In the genomic region with DNA sequence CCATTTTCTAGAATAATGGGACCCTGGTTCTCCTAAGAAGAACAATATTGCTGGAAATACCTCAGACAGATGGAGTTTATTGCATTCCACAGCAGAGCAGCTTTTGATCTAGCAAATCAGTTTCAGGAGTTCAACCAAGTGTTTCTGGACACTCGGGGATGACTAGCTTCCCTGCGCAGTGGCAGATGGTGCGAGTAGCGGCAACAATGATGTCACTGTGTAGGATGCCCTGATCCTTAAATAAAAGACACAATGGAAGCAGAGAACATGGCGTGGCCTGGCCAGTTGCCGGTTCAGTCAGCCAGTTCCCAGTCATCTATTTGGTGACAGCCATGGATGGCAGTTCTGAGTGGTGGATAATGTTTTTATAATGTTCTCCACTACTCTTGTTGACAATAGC, we compare ENCODE assay signal across 8 mouse cellular contexts.
A peak's percentile ranks its signal among the peaks of the same experiment; 100 is the strongest.
DNase-seq lines count a peak whose midpoint lies in the region; ATAC-seq lines count a peak whose summit lies in the region.
"Had no signal": no experiment of that assay in that cellular context is flagged by ENCODE, and none has a peak within 500 bp of the region (broad histone marks: within the 10 kb centered on the region; RNA-seq: fewer than 3 reads in every experiment).

No protein-coding gene starts in this region.

- H3K4me2 ChIP-seq in limb, embryonic 13.5 days (replicated peaks) = no peak overlapping the region

- H3K9me3 ChIP-seq in limb, embryonic 13.5 days = no peaks in the 10 kb centered on the region

- no peak overlapping the region for H3K4me3 ChIP-seq in limb, embryonic 13.5 days
- H3K4me3 ChIP-seq: heart, adult 2 months had no signal

- no peak for ATAC-seq in limb, embryonic 13.5 days (ENCODE audit: low FRiP score, low read depth)
- ATAC-seq in megakaryocyte-erythroid progenitor cell, adult 5-6 weeks (replicated peaks; ENCODE audit: low FRiP score, low TSS enrichment, poor library complexity, severe bottlenecking) = no peak

- H3K9ac ChIP-seq in limb, embryonic 13.5 days = no peak overlapping the region

- peak; percentile 17 for DNase-seq in kidney, postnatal 10 days
- no peak for DNase-seq in kidney, adult 11 months
- DNase-seq in cerebellum, adult 11-12 months = peak; percentile 72
- DNase-seq in cerebellum, adult 9-11 months = peak; percentile 75
- DNase-seq in ovary, postnatal 36 days (ENCODE audit: low spot score) = no peak
- DNase-seq: heart, adult 2 months had no signal

- H3K36me3 ChIP-seq in limb, embryonic 13.5 days = no peaks in the 10 kb centered on the region

- no peaks in the 10 kb centered on the region for H3K27me3 ChIP-seq in limb, embryonic 13.5 days

- peak overlapping the region; percentile 99 for H3K27ac ChIP-seq in limb, embryonic 13.5 days
- H3K27ac ChIP-seq: heart, adult 2 months had no signal

- H3K4me1 ChIP-seq in limb, embryonic 13.5 days = peaks cover 75% of the 10 kb centered on the region

- WGBS in limb, embryonic 13.5 days = 38% methylated on average over 6 of the region's 6 CpGs

Comparison
In these comparisons a context has a peak if more than half of its experiments do, and no peak if none do; other contexts are left out.
1. DNase-seq: peak in kidney, postnatal 10 days (single experiment), cerebellum, adult 11-12 months (single experiment) and cerebellum, adult 9-11 months (single experiment); none in kidney, adult 11 months (single experiment) and ovary, postnatal 36 days (single experiment).